Mouse (Mus musculus): ENCODE data around the gene Galnt12. TPM values are rescaled to one million over a fixed set of nuclear protein-coding genes. Genes with fewer than 3 reads are reported as not detected.
"Not testable (repeated sequence)": the region's sequence is repeated elsewhere in the genome, so short reads cannot be mapped to it uniquely, and the experiment has no call there.

Galnt12 gene
- 0.54 and 0.60 TPM in 2 replicates for polyA plus RNA-seq (2015; fragmentation: Nextera tagmentation; extraction: Ambion mirVana)

- Histone ChIP-seq H3K27me3 (ENCODE audit: control insufficient read depth, insufficient read depth, low read depth, low read length) (peaks cover 35% of the 10 kb centered on the region), H3K9ac (ENCODE audit: low read depth, low read length) (0 out of 2 replicates have a peak within 1 kb of the TSS, but pooled peaks have one; percentile 19), H3K9me3 (replicated peaks; ENCODE audit: control insufficient read depth, low read length) (no peaks in the 10 kb centered on the region), H3K4me1 (ENCODE audit: control insufficient read depth, low read depth, low read length) (no peaks in the 10 kb centered on the region; the same call in 1 of the 2 replicates), H3K4me2 (ENCODE audit: low read depth, low read length) (peak within 1 kb of the TSS; percentile 60), H3K4me3 (ENCODE audit: low read depth, low read length) (peak within 1 kb of the TSS; percentile 51), H3K27ac (ENCODE audit: low read length) (no peak within 1 kb of the TSS), H3K36me3 (ENCODE audit: control insufficient read depth, insufficient read depth) (no peaks in the 10 kb centered on the region)
- no peak for ATAC-seq (ENCODE audit: low read depth)
- under 1% methylated on average over 74 of the region's 74 CpGs for WGBS (ENCODE audit: insufficient replicate concordance)
Measured at GRCm38 (mm10) chr4:47091493-47092386, at the start of gene Galnt12. Gene Galnt12, plus strand, starts transcription at chr4:47091909.

GRCm38 (mm10) chr4:47043866-47044265 is 47.8 kb upstream of the Galnt12 start:
- no peak overlapping the region for H3K4me2 ChIP-seq (ENCODE audit: low read depth, low read length)
- no peak overlapping the region for H3K9ac ChIP-seq (ENCODE audit: low read depth, low read length)
- no peak overlapping the region for H3K4me3 ChIP-seq (ENCODE audit: low read depth, low read length)
- H3K9me3 ChIP-seq (replicated peaks; ENCODE audit: control insufficient read depth, low read length) = no peaks in the 10 kb centered on the region
- no peaks in the 10 kb centered on the region for H3K36me3 ChIP-seq (ENCODE audit: control insufficient read depth, insufficient read depth)
- WGBS (ENCODE audit: insufficient replicate concordance) = 73% methylated on average over 9 of the region's 9 CpGs
- ATAC-seq (ENCODE audit: low read depth) = no peak
- H3K27ac ChIP-seq (ENCODE audit: low read length) = no peak overlapping the region
- H3K4me1 ChIP-seq (ENCODE audit: control insufficient read depth, low read depth, low read length) = no peaks in the 10 kb centered on the region
- no peaks in the 10 kb centered on the region for H3K27me3 ChIP-seq (ENCODE audit: control insufficient read depth, insufficient read depth, low read depth, low read length)

GRCm38 (mm10) chr4:47046974-47047373 is 44.7 kb upstream of the Galnt12 start:
- Histone ChIP-seq H3K27ac (ENCODE audit: low read length) (no peak overlapping the region), H3K4me1 (ENCODE audit: control insufficient read depth, low read depth, low read length) (no peaks in the 10 kb centered on the region), H3K4me2 (ENCODE audit: low read depth, low read length) (no peak overlapping the region), H3K36me3 (ENCODE audit: control insufficient read depth, insufficient read depth) (no peaks in the 10 kb centered on the region), H3K4me3 (ENCODE audit: low read depth, low read length) (no peak overlapping the region), H3K9me3 (replicated peaks; ENCODE audit: control insufficient read depth, low read length) (no peaks in the 10 kb centered on the region), H3K9ac (ENCODE audit: low read depth, low read length) (no peak overlapping the region), H3K27me3 (ENCODE audit: control insufficient read depth, insufficient read depth, low read depth, low read length) (peaks cover 3% of the 10 kb centered on the region; the same call in 1 of the 2 replicates)
- WGBS (ENCODE audit: insufficient replicate concordance) = 69% methylated on average over 6 of the region's 6 CpGs
- no peak for ATAC-seq (ENCODE audit: low read depth)

- Histone ChIP-seq H3K9ac (ENCODE audit: low read depth, low read length) (no peak overlapping the region), H3K9me3 (replicated peaks; ENCODE audit: control insufficient read depth, low read length) (no peaks in the 10 kb centered on the region), H3K4me3 (ENCODE audit: low read depth, low read length) (no peak overlapping the region), H3K27ac (ENCODE audit: low read length) (no peak overlapping the region), H3K27me3 (ENCODE audit: control insufficient read depth, insufficient read depth, low read depth, low read length) (peaks cover 5% of the 10 kb centered on the region; the same call in 1 of the 2 replicates), H3K36me3 (ENCODE audit: control insufficient read depth, insufficient read depth) (no peaks in the 10 kb centered on the region), H3K4me2 (ENCODE audit: low read depth, low read length) (no peak overlapping the region), H3K4me1 (ENCODE audit: control insufficient read depth, low read depth, low read length) (no peaks in the 10 kb centered on the region)
- ATAC-seq (ENCODE audit: low read depth) = no peak
- 50% methylated on average over 4 of the region's 4 CpGs for WGBS (ENCODE audit: insufficient replicate concordance)
Measured at GRCm38 (mm10) chr4:47047765-47048164, 43.9 kb upstream of the Galnt12 start.

- Histone ChIP-seq H3K9ac (ENCODE audit: low read depth, low read length) (no peak overlapping the region), H3K4me2 (ENCODE audit: low read depth, low read length) (no peak overlapping the region), H3K4me1 (ENCODE audit: control insufficient read depth, low read depth, low read length) (no peaks in the 10 kb centered on the region), H3K27ac (ENCODE audit: low read length) (no peak overlapping the region), H3K9me3 (replicated peaks; ENCODE audit: control insufficient read depth, low read length) (no peaks in the 10 kb centered on the region), H3K27me3 (ENCODE audit: control insufficient read depth, insufficient read depth, low read depth, low read length) (peaks cover 7% of the 10 kb centered on the region), H3K36me3 (ENCODE audit: control insufficient read depth, insufficient read depth) (no peaks in the 10 kb centered on the region), H3K4me3 (ENCODE audit: low read depth, low read length) (no peak overlapping the region)
- WGBS (ENCODE audit: insufficient replicate concordance) = 78% methylated on average over 16 of the region's 16 CpGs
- ATAC-seq (ENCODE audit: low read depth) = no peak
Measured at GRCm38 (mm10) chr4:47049216-47049615, 42.5 kb upstream of the Galnt12 start.

- no peak overlapping the region for H3K9ac ChIP-seq (ENCODE audit: low read depth, low read length)
- no peak for ATAC-seq (ENCODE audit: low read depth)
- H3K4me2 ChIP-seq (ENCODE audit: low read depth, low read length) = no peak overlapping the region
- peaks cover 8% of the 10 kb centered on the region for H3K27me3 ChIP-seq (ENCODE audit: control insufficient read depth, insufficient read depth, low read depth, low read length)
- no peaks in the 10 kb centered on the region for H3K9me3 ChIP-seq (replicated peaks; ENCODE audit: control insufficient read depth, low read length)
- WGBS (ENCODE audit: insufficient replicate concordance) = 0% methylated on average over 1 of the region's 1 CpGs
- H3K36me3 ChIP-seq (ENCODE audit: control insufficient read depth, insufficient read depth) = no peaks in the 10 kb centered on the region
- H3K4me1 ChIP-seq (ENCODE audit: control insufficient read depth, low read depth, low read length) = no peaks in the 10 kb centered on the region
- H3K27ac ChIP-seq (ENCODE audit: low read length) = no peak overlapping the region
- no peak overlapping the region for H3K4me3 ChIP-seq (ENCODE audit: low read depth, low read length)
Measured at GRCm38 (mm10) chr4:47050167-47050566, 41.5 kb upstream of the Galnt12 start.

GRCm38 (mm10) chr4:47050642-47051381 is 40.9 kb upstream of the Galnt12 start:
- Histone ChIP-seq H3K4me1 (ENCODE audit: control insufficient read depth, low read depth, low read length) (no peaks in the 10 kb centered on the region), H3K27me3 (ENCODE audit: control insufficient read depth, insufficient read depth, low read depth, low read length) (peaks cover 14% of the 10 kb centered on the region), H3K27ac (ENCODE audit: low read length) (no peak overlapping the region), H3K36me3 (ENCODE audit: control insufficient read depth, insufficient read depth) (no peaks in the 10 kb centered on the region), H3K4me2 (ENCODE audit: low read depth, low read length) (no peak overlapping the region), H3K9me3 (replicated peaks; ENCODE audit: control insufficient read depth, low read length) (no peaks in the 10 kb centered on the region), H3K9ac (ENCODE audit: low read depth, low read length) (no peak overlapping the region), H3K4me3 (ENCODE audit: low read depth, low read length) (no peak overlapping the region)
- no peak for ATAC-seq (ENCODE audit: low read depth)
- WGBS (ENCODE audit: insufficient replicate concordance) = 27% methylated on average over 10 of the region's 10 CpGs

- H3K9me3 ChIP-seq (replicated peaks; ENCODE audit: control insufficient read depth, low read length) = no peaks in the 10 kb centered on the region
- no peak overlapping the region for H3K27ac ChIP-seq (ENCODE audit: low read length)
- peaks cover 25% of the 10 kb centered on the region for H3K27me3 ChIP-seq (ENCODE audit: control insufficient read depth, insufficient read depth, low read depth, low read length)
- no peak overlapping the region for H3K4me3 ChIP-seq (ENCODE audit: low read depth, low read length)
- H3K4me1 ChIP-seq (ENCODE audit: control insufficient read depth, low read depth, low read length) = no peaks in the 10 kb centered on the region
- ATAC-seq (ENCODE audit: low read depth) = no peak
- 63% methylated on average over 9 of the region's 9 CpGs for WGBS (ENCODE audit: insufficient replicate concordance)
- H3K4me2 ChIP-seq (ENCODE audit: low read depth, low read length) = no peak overlapping the region
- H3K9ac ChIP-seq (ENCODE audit: low read depth, low read length) = no peak overlapping the region
- no peaks in the 10 kb centered on the region for H3K36me3 ChIP-seq (ENCODE audit: control insufficient read depth, insufficient read depth)
Measured at GRCm38 (mm10) chr4:47051905-47052304, 39.8 kb upstream of the Galnt12 start.

- not testable (repeated sequence) for ATAC-seq (ENCODE audit: low read depth); H3K4me3 ChIP-seq (ENCODE audit: low read depth, low read length); H3K36me3 ChIP-seq (ENCODE audit: control insufficient read depth, insufficient read depth); H3K9me3 ChIP-seq (replicated peaks; ENCODE audit: control insufficient read depth, low read length); H3K4me2 ChIP-seq (ENCODE audit: low read depth, low read length); H3K9ac ChIP-seq (ENCODE audit: low read depth, low read length); H3K4me1 ChIP-seq (ENCODE audit: control insufficient read depth, low read depth, low read length); H3K27ac ChIP-seq (ENCODE audit: low read length)
- H3K27me3 ChIP-seq (ENCODE audit: control insufficient read depth, insufficient read depth, low read depth, low read length) = peaks cover 42% of the 10 kb centered on the region
- 68% methylated on average over 9 of the region's 9 CpGs for WGBS (ENCODE audit: insufficient replicate concordance)
Measured at GRCm38 (mm10) chr4:47055170-47055569, 36.5 kb upstream of the Galnt12 start.

Data from liver, embryonic 16.5 days (tissue).